Mouse (Mus musculus) testis, adult 2 months (tissue): ENCODE measurements around the gene Top2a. TPM values are rescaled to one million over a fixed set of nuclear protein-coding genes. Genes with fewer than 3 reads are reported as not detected.

Source experiments
- H3K27ac ChIP-seq: fragments of 200-500 bp; 2 replicates; pipeline ENCODE4 v1.5.1; 2012; ENCODE audit warnings: low read depth, low read length; ENCODE audit not compliant: control insufficient read depth, insufficient read depth
- H3K27me3 ChIP-seq: fragments of 200-500 bp; 2 replicates; pipeline ENCODE4 v1.6.1; 2012; ENCODE audit warnings: mild to moderate bottlenecking, low read length, moderate library complexity; ENCODE audit not compliant: control insufficient read depth, insufficient read depth
- H3K36me3 ChIP-seq: fragments of 200-500 bp; 2 replicates; pipeline ENCODE4 v1.6.1; 2012; ENCODE audit warnings: mild to moderate bottlenecking, low read length; ENCODE audit not compliant: control insufficient read depth, insufficient read depth
- H3K4me1 ChIP-seq: fragments of 200-500 bp; 2 replicates; pipeline ENCODE4 v1.6.1; 2012; ENCODE audit warnings: low read length; ENCODE audit not compliant: control insufficient read depth, insufficient read depth
- H3K4me3 ChIP-seq: fragments of 200-500 bp; 2 replicates; pipeline ENCODE4 v1.5.1; 2012; ENCODE audit warnings: low read depth, mild to moderate bottlenecking, low read length, moderate library complexity, mixed read lengths; ENCODE audit not compliant: control insufficient read depth
- CTCF ChIP-seq: fragments of 200-500 bp; IDR thresholded peaks from 2 replicates; pipeline ENCODE4 v1.5.1; 2012; ENCODE audit warnings: low read depth, mild to moderate bottlenecking, inconsistent platforms, low read length, moderate library complexity; ENCODE audit not compliant: control insufficient read depth, insufficient read depth, insufficient replicate concordance
- POLR2A ChIP-seq: fragments of 200-500 bp; IDR thresholded peaks from 2 replicates; pipeline ENCODE4 v1.6.1; 2012; ENCODE audit warnings: low read depth, mild to moderate bottlenecking, inconsistent platforms, low read length, moderate library complexity; ENCODE audit not compliant: control insufficient read depth
- polyA plus RNA-seq: library from polyadenylated mRNA; depleted of rRNA; stranded (reverse); fragments of >200 nt; gene quantifications from 2 replicates; pipeline ENCODE4 v1.2.3, GENCODE M21; 2012

Top2a gene
- polyA plus RNA-seq, 1 experiment = 19.4 TPM

DNA sequence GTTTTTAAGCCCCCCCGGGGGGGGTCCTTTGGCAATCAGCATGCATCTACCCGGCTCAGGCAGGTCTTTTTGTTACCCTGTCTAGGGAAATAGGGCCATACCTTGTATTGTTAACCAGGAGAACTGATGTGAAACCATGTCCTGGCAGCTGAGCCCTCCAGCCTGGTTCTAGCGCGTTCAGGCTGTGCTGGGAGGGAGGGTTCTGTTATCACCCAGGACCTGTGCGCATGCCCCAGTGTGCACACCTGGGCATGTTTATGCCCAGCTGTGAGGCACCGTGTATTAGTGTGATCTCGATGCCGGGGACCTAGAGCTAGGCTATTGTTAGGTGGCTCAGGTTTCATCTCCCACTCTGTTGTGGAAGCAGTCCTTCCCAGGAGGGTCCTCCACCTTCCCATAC lies 62.2 kb downstream of the Top2a start:
- no peak overlapping the region for H3K27ac ChIP-seq
- TF ChIP-seq POLR2A (no peak), CTCF (no peak)
- no peaks in the 10 kb centered on the region for H3K36me3 ChIP-seq
- peaks cover 55% of the 10 kb centered on the region for H3K4me1 ChIP-seq
- H3K27me3 ChIP-seq = no peaks in the 10 kb centered on the region
- H3K4me3 ChIP-seq = peak overlapping the region; percentile 69

DNA sequence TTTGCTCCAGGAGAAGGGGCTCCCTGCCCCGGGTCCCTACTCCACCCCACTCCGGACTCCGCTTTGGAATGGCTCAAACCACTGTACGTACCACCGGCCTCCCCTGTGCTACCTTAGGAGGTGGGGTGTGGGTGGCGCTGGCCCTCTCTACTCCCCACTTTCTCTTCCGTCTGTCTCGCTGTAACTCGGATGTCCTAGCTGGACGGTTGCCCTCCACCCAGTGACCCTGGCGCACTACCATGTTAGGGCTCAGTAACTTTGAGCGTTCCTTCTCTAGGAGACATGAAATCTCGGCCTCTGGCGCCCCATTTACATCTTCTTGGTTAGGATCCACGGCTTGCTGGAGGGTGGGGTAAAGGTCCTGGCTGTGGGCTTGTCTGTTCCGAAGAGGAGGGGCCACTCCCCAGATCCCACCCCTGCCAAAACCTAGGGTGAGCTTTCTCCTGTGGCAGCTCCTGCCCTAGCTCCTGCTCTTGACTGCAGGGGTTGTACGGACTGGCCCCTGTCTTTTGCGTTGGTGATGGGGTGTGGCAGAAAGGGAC lies 62.9 kb downstream of the Top2a start:
- Histone ChIP-seq H3K36me3 (no peaks in the 10 kb centered on the region), H3K4me3 (peak overlapping the region; percentile 69), H3K27me3 (no peaks in the 10 kb centered on the region), H3K4me1 (peaks cover 49% of the 10 kb centered on the region), H3K27ac (peak overlapping the region; percentile 8; the same call in 1 of the 2 replicates)
- 0 out of 2 replicates have a peak, but pooled peaks have one; percentile 10 for TF ChIP-seq CTCF
- peak; percentile 24; the same call in 1 of the 2 replicates for TF ChIP-seq POLR2A

DNA sequence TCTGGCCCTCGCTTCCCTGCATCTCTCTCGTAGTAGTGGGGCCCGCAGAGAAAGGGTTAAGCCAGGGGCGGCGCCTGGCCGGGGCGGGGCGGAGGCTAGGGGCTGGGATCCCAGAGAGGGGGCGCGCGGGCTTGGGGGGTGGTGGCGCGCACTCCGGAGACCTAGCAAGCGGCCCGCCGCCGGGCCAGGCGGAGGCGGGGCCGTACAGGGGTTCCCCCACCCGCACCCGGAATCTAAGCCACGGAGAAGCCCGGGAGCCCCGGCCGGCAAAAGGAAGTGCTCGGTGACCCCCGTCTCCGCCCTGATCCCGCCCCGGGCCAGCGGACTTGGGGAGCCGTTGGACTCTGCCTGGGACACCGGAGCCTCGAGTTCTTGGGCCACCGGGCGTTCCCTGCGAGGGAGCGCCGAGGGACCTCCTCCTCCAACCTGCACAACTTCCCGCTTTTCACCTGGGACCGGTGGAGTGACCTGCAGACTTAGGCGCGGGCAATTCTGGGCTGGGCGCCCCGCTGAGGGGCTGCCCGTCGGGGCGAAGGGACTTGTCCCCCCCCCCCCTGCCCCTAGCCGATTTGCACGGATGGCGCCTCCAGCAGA lies 63.6 kb downstream of the Top2a start:
- Histone ChIP-seq H3K27ac (peak overlapping the region; percentile 49), H3K4me3 (peak overlapping the region; percentile 69), H3K27me3 (no peaks in the 10 kb centered on the region), H3K36me3 (no peaks in the 10 kb centered on the region), H3K4me1 (peaks cover 48% of the 10 kb centered on the region)
- TF ChIP-seq POLR2A (peak; percentile 34; the same call in 1 of the 2 replicates), CTCF (no peak)

DNA sequence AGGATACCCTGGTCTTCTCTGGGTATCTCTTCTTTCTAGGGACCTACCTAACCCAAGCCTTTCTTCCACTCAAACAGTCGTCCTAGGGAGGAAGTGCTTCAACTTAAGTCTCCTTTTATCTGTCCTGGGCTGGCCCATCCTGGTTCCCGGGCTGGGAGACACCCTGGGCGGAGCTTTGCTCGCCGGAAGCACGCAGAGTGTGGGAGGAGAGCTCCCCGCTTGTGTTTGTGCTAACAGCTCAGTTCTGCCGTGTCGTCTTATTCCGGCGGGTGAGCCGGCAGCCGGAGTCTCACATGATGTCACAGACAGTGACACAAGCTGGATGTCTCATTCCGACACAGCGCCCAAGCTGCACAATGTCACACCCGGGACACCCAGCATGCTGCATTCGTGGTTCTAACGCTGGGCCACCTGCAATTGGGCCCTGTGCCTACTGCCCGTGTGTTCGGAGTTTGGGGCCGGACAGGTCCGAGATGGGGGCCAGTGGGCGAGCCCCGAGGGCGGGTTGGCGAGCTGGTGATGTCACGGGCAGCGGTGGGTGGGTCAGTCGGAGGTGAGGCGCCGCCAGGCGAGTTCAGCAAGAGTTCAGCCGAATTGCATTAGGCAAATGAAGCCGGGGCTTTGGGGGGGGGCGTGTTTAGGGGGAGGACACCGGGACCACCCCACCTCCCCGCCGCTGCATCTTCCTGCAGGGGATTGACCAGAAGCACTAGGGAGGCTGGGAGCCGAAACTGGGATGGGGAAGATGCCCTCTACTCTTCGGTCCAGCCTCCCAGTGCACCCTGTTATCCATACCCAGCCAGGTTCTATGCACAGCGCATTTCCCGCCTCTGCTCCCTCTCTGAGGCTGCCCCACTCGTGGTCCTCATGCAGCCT lies 64.3 kb downstream of the Top2a start:
- peak overlapping the region; percentile 69 for H3K4me3 ChIP-seq
- H3K4me1 ChIP-seq = peaks cover 46% of the 10 kb centered on the region
- H3K36me3 ChIP-seq = no peaks in the 10 kb centered on the region
- peak overlapping the region; percentile 85 for H3K27ac ChIP-seq
- no peaks in the 10 kb centered on the region for H3K27me3 ChIP-seq
- no peak for TF ChIP-seq CTCF
- peak; percentile 80 for TF ChIP-seq POLR2A

DNA sequence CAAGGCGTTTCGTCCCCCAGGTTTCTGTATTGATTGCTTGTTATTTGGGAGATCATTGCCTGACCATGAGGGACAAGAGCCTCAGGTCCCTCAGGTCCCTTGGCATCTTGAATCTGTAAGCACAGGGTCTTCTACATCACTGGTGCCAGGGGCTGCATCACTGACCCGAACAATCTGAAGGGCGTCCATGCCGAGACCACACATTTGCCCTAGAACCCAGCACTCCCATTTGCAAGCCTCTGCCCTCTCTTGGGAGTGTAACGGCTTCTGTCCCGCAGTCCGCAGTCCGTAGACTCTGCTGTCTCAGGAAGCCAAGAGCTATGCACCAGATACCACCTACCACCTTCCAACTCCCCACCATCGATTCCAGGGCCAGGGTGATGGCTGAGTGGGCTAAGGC lies 67.6 kb downstream of the Top2a start:
- TF ChIP-seq CTCF (no peak), POLR2A (no peak)
- Histone ChIP-seq H3K27me3 (no peaks in the 10 kb centered on the region), H3K36me3 (no peaks in the 10 kb centered on the region), H3K4me1 (peaks cover 35% of the 10 kb centered on the region), H3K4me3 (no peak overlapping the region), H3K27ac (peak overlapping the region; percentile 39)

DNA sequence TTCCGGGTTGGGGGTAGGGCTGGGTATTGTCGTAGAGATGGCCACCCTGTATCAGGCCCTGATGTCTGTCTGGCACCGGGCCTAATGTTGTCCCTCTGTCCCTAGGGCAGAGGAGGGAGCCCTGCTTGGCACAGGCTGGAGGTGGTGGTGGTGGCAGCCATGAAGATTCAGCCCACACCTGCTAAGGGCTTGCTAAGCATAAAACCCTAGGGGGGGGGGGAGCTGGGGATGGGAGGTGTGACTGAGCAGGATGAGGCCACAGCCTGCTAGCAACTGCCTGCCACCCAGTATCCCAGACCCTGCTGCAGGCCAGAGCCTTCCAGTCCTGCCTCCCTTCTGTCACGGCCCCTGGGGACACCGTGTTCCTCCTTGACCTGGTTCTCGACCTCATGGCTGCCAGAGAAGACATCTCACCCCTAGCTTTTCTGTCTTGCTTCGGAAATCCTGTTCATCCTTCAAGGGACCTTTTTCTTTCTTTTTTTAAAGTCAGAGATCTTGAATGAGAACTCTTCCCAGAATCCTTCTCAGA lies 68.2 kb downstream of the Top2a start:
- H3K27ac ChIP-seq = peak overlapping the region; percentile 75
- H3K27me3 ChIP-seq = no peaks in the 10 kb centered on the region
- TF ChIP-seq POLR2A = no peak
- no peak for TF ChIP-seq CTCF
- no peaks in the 10 kb centered on the region for H3K36me3 ChIP-seq
- no peak overlapping the region for H3K4me3 ChIP-seq
- peaks cover 35% of the 10 kb centered on the region for H3K4me1 ChIP-seq
